Mouse (Mus musculus) adrenal gland, postnatal 0 days (tissue): Measurements from ENCODE around the gene Olfr427. TPM values are rescaled to one million over a fixed set of nuclear protein-coding genes. Genes with fewer than 3 reads are reported as not detected.

Experiments
- polyA plus RNA-seq: library from polyadenylated mRNA; unstranded; fragments of >200 nt; fragmentation: Nextera tagmentation; extraction: Ambion mirVana; gene quantifications from 2 replicates; pipeline ENCODE4 v1.2.1, GENCODE M21; 2015

Olfr427 gene
- not detected in 2 replicates for polyA plus RNA-seq

GRCm38 (mm10) chr1:174096591-174096990, at the start of gene Olfr427:
Gene Olfr427 (plus strand): TSS chr1:174096891.

DNA sequence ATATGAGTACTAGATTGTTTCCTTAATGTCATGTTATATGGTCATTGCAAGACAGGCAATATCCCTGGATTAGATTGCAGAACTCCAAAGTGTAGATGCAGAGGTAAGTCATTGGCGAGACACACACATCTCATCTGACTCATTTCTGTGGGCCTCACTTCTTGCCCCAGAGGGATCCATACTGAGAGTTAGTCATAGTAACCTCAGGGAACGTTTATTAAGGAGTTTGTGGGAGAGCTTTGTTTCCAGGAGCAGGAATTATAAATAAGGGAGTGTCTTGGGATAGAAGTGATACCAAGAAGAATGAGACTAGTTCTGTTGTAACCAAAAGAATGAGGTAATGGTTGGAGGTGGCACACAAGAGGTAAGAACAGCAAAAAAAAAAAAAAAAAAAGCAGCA, 47.8 kb upstream of the Olfr427 start, which contains the start of gene Olfr432:
Gene Olfr432, plus strand, starts transcription at position 313 of the 400 bp plus-strand sequence.

GRCm38 (mm10) chr1:174066305-174066704, 30.4 kb upstream of the Olfr427 start, which contains the start of gene Olfr430:
Gene Olfr430 (plus strand): TSS chr1:174066605.

GRCm38 (mm10) chr1:174084031-174084430, 12.7 kb upstream of the Olfr427 start, which contains the start of gene Olfr429:
Gene Olfr429 (plus strand): TSS chr1:174084331.

DNA sequence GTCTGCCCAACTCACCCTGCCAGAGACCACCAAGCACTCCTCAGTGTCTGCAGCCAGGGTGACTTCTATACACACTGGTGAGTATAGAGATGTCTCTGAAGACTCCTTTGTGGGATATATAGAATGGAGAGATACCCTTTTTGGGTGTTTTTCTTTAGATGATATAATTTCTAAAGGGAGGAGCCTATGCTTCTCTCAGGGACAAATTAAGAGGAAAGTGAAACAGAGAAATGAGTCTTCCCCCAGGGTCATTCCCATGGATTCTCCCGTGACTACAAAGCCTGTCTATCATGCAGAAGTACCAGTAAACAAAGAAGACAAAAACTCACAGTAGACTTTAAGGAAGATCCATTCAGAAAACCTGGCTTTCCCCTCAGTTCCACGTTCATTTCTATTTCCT, 24.4 kb downstream of the Olfr427 start, which contains the start of gene Olfr231:
Gene Olfr231, minus strand, starts transcription at position 101 of the 400 bp plus-strand sequence.

GRCm38 (mm10) chr1:174131217-174131616, 34.5 kb downstream of the Olfr427 start, which contains the start of gene Olfr424:
Gene Olfr424 (plus strand): TSS chr1:174131517.

Other genes starting within 250 kb of the Olfr427 start
- gene Ifi211, start 183.8 kb upstream of the Olfr427 start, polyA plus RNA-seq: 4.8 and 6.8 TPM in 2 replicates
- 8.1 and 16.0 TPM in 2 replicates for gene Mndal, start 154.4 kb upstream of the Olfr427 start, polyA plus RNA-seq
- gene Ifi203, start 154.2 kb upstream of the Olfr427 start, polyA plus RNA-seq: 6.6 and 8.8 TPM in 2 replicates
- gene Ifi202b, start 114.1 kb upstream of the Olfr427 start, polyA plus RNA-seq: not detected in 2 replicates
- gene Ifi205, start 65.1 kb upstream of the Olfr427 start, polyA plus RNA-seq: 2.3 and 6.1 TPM in 2 replicates
- 0.06 TPM in 1 of 2 replicates, not detected in the other for gene Olfr433, start 56.2 kb upstream of the Olfr427 start, polyA plus RNA-seq
- not detected in 2 replicates for gene Olfr432, start 47.7 kb upstream of the Olfr427 start, polyA plus RNA-seq
- not detected in 2 replicates for gene Olfr430, start 30.3 kb upstream of the Olfr427 start, polyA plus RNA-seq
- gene Olfr429, start 12.6 kb upstream of the Olfr427 start, polyA plus RNA-seq: not detected in 2 replicates
- gene Olfr231, start 24.3 kb downstream of the Olfr427 start, polyA plus RNA-seq: not detected in 2 replicates
- not detected in 2 replicates for gene Olfr424, start 34.6 kb downstream of the Olfr427 start, polyA plus RNA-seq
- gene Olfr420, start 58.7 kb downstream of the Olfr427 start, polyA plus RNA-seq: not detected in 2 replicates
- 0.57 and 0.65 TPM in 2 replicates for gene Spta1, start 75.9 kb downstream of the Olfr427 start, polyA plus RNA-seq
- gene Olfr419, start 155.2 kb downstream of the Olfr427 start, polyA plus RNA-seq: not detected in 2 replicates
- gene Mptx1, start 233.6 kb downstream of the Olfr427 start, polyA plus RNA-seq: not detected in 2 replicates